Mouse (Mus musculus) heart, adult 2 months (tissue): ENCODE data around the gene Lrrfip1.

Source experiments
- CTCF ChIP-seq: fragments of 200-600 bp; IDR thresholded peaks from 2 replicates; pipeline ENCODE4 v1.8.1; 2022; ENCODE audit warnings: antibody characterized with exemption, mild to moderate bottlenecking, moderate library complexity
- EP300 ChIP-seq: fragments of 200-500 bp; IDR thresholded peaks from 2 replicates; pipeline ENCODE4 v1.6.1; 2011; ENCODE audit warnings: low read depth, low read length, control low read depth; ENCODE audit not compliant: insufficient read depth
- POLR2A ChIP-seq: fragments of 200-500 bp; IDR thresholded peaks from 2 replicates; pipeline ENCODE4 v1.6.1; 2011; ENCODE audit warnings: mild to moderate bottlenecking, low read depth, low read length, control low read depth; ENCODE audit not compliant: insufficient read depth

- TF ChIP-seq CTCF: no peak
- no peak for TF ChIP-seq POLR2A
- no peak for TF ChIP-seq EP300
Observed at GRCm38 (mm10) chr1:91066061-91066460, 67.5 kb downstream of the Lrrfip1 start.
